ENCODE assay signal across 10 mouse cellular contexts in genomic region chr1:186116086-186116600, GRCm38 (mm10). TPM values are rescaled to one million over a fixed set of nuclear protein-coding genes. Genes with fewer than 3 reads are reported as not detected.
DNase-seq lines count a peak whose midpoint lies in the region; ATAC-seq and TF ChIP-seq lines count a peak whose summit lies in the region.
"Had no signal": no experiment of that assay in that cellular context is flagged by ENCODE, and none has a peak within 500 bp of the region (broad histone marks: within the 10 kb centered on the region; RNA-seq: fewer than 3 reads in every experiment).

No protein-coding gene starts in this region.

- H3K79me2 ChIP-seq in heart, adult 2 months (replicated peaks; ENCODE audit: control insufficient read depth, insufficient read depth, low read length): no peaks in the 10 kb centered on the region

- DNase-seq in heart, postnatal 0 days (ENCODE audit: low spot score): no peak
- DNase-seq in heart, adult 2 months: no peak
- DNase-seq in midbrain, postnatal 0 days (ENCODE audit: low spot score): no peak
- no peak for DNase-seq in right cerebral cortex, postnatal 14 days
- no peak for DNase-seq in spleen, postnatal 14 days (ENCODE audit: low spot score in 2 of 2)
- no peak for DNase-seq in adrenal gland, adult 8-10 months
- DNase-seq: thymus, postnatal 4 days had no signal

- no peak for TF ChIP-seq POLR2A in heart, adult 2 months (IDR thresholded peaks at IDR 0.05; ENCODE audit: insufficient read depth, low read depth, low read length)
- TF ChIP-seq POLR2A in bone marrow macrophage, adult 2 months (IDR thresholded peaks at IDR 0.05; ENCODE audit: borderline replicate concordance, low read depth, low read length): no peak

- H3K27me3 ChIP-seq in heart, postnatal 0 days (ENCODE audit: control insufficient read depth, insufficient read depth, low read length): no peaks in the 10 kb centered on the region
- no peaks in the 10 kb centered on the region for H3K27me3 ChIP-seq in heart, adult 2 months (ENCODE audit: control insufficient read depth, insufficient read depth, low read length)
- H3K27me3 ChIP-seq in hindbrain, embryonic 13.5 days: no peaks in the 10 kb centered on the region
- no peaks in the 10 kb centered on the region for H3K27me3 ChIP-seq in midbrain, postnatal 0 days (ENCODE audit: insufficient read depth, low read length)
- H3K27me3 ChIP-seq: Patski had no signal

- no peak for TF ChIP-seq CTCF in heart, postnatal 0 days (IDR thresholded peaks at IDR 0.05; ENCODE audit: low read depth)
- TF ChIP-seq CTCF in heart, adult 2 months (IDR thresholded peaks at IDR 0.05): no peak
- TF ChIP-seq CTCF in bone marrow macrophage, adult 2 months (IDR thresholded peaks at IDR 0.05; ENCODE audit: low read depth, low read length): no peak
- no peak for TF ChIP-seq CTCF in midbrain, postnatal 0 days (IDR thresholded peaks at IDR 0.05)

- H3K36me3 ChIP-seq in heart, postnatal 0 days (replicated peaks; ENCODE audit: control insufficient read depth, insufficient read depth, low read length): no peaks in the 10 kb centered on the region
- H3K36me3 ChIP-seq in heart, adult 2 months (ENCODE audit: control insufficient read depth, insufficient read depth, low read length): no peaks in the 10 kb centered on the region
- H3K36me3 ChIP-seq in hindbrain, embryonic 13.5 days: peaks cover 9% of the 10 kb centered on the region
- H3K36me3 ChIP-seq in midbrain, postnatal 0 days (ENCODE audit: insufficient read depth, low read length): peaks cover 5% of the 10 kb centered on the region; the same call in 1 of the 2 replicates

- no peak overlapping the region for H3K27ac ChIP-seq in heart, postnatal 0 days (ENCODE audit: low read depth)
- H3K27ac ChIP-seq in heart, adult 2 months: no peak overlapping the region
- H3K27ac ChIP-seq in bone marrow macrophage, adult 2 months (ENCODE audit: insufficient read depth, low read depth, low read length): no peak overlapping the region
- H3K27ac ChIP-seq in hindbrain, embryonic 13.5 days: no peak overlapping the region
- peak overlapping the region; percentile 96; the same call in 1 of the 2 replicates for H3K27ac ChIP-seq in midbrain, postnatal 0 days (ENCODE audit: low read depth, low read length)

- H3K9ac ChIP-seq in heart, postnatal 0 days (replicated peaks; ENCODE audit: low read depth, low read length): no peak overlapping the region
- no peak overlapping the region for H3K9ac ChIP-seq in heart, adult 2 months (ENCODE audit: low read depth, low read length)
- peak overlapping the region; percentile 92 for H3K9ac ChIP-seq in hindbrain, embryonic 13.5 days
- H3K9ac ChIP-seq in midbrain, postnatal 0 days (replicated peaks; ENCODE audit: low read length, poor library complexity, severe bottlenecking): 0 out of 2 replicates have a peak overlapping the region, but pooled peaks have one; percentile 90

- WGBS in heart, postnatal 0 days: 73% methylated on average over 7 of the region's 7 CpGs
- 64% methylated on average over 7 of the region's 7 CpGs for WGBS in heart, adult 2 months
- WGBS in hindbrain, embryonic 13.5 days: 72% methylated on average over 7 of the region's 7 CpGs
- WGBS in midbrain, postnatal 0 days: 50% methylated on average over 7 of the region's 7 CpGs

- H3K9me3 ChIP-seq in heart, postnatal 0 days (replicated peaks; ENCODE audit: control insufficient read depth, low read length): no peaks in the 10 kb centered on the region
- H3K9me3 ChIP-seq in hindbrain, embryonic 13.5 days: 0 out of 2 replicates have a peak, but pooled peaks cover 3% of the 10 kb centered on the region
- 0 out of 2 replicates have a peak, but pooled peaks cover 4% of the 10 kb centered on the region for H3K9me3 ChIP-seq in midbrain, postnatal 0 days (ENCODE audit: low read length)

- ATAC-seq in heart, postnatal 0 days (ENCODE audit: insufficient read depth, low read depth): no peak
- no peak for ATAC-seq in hindbrain, embryonic 13.5 days (ENCODE audit: low FRiP score)
- ATAC-seq in midbrain, postnatal 0 days (ENCODE audit: low FRiP score): no peak

- no peak for TF ChIP-seq EP300 in heart, postnatal 0 days (IDR thresholded peaks at IDR 0.05; ENCODE audit: low read depth)
- no peak for TF ChIP-seq EP300 in heart, adult 2 months (IDR thresholded peaks at IDR 0.05; ENCODE audit: insufficient read depth, low read depth, low read length)

- H3K4me1 ChIP-seq in heart, postnatal 0 days (ENCODE audit: control insufficient read depth, insufficient read depth): 0 out of 2 replicates have a peak, but pooled peaks cover 8% of the 10 kb centered on the region
- H3K4me1 ChIP-seq in heart, adult 2 months (ENCODE audit: control insufficient read depth, insufficient read depth, low read length): no peaks in the 10 kb centered on the region; the same call in 1 of the 2 replicates
- H3K4me1 ChIP-seq in bone marrow macrophage, adult 2 months (ENCODE audit: control insufficient read depth, insufficient read depth, low read length): 0 out of 2 replicates have a peak, but pooled peaks cover 3% of the 10 kb centered on the region
- H3K4me1 ChIP-seq in hindbrain, embryonic 13.5 days (replicated peaks): peaks cover 13% of the 10 kb centered on the region
- peaks cover 3% of the 10 kb centered on the region; the same call in 1 of the 2 replicates for H3K4me1 ChIP-seq in midbrain, postnatal 0 days (ENCODE audit: insufficient read depth, low read length)

- intact Hi-C loops in heart, adult 2 months (cut with DNase I): loop anchor here (10.0 kb wide), 2 partner anchors 459 to 589 kb away; partner anchors contain the start of gene Tgfb2

- H3K4me3 ChIP-seq in heart, postnatal 0 days (ENCODE audit: low read depth, low read length): peak overlapping the region; percentile 80; the same call in 1 of the 2 replicates
- H3K4me3 ChIP-seq in heart, adult 2 months: no peak overlapping the region
- peak overlapping the region; percentile 81 for H3K4me3 ChIP-seq in bone marrow macrophage, adult 2 months (ENCODE audit: insufficient read depth, low read length)
- peak overlapping the region; percentile 66 for H3K4me3 ChIP-seq in hindbrain, embryonic 13.5 days
- H3K4me3 ChIP-seq in midbrain, postnatal 0 days (ENCODE audit: low read depth, low read length): peak overlapping the region; percentile 67

- H3K4me2 ChIP-seq in heart, postnatal 0 days (ENCODE audit: low read depth, low read length): peak overlapping the region; percentile 86
- peak overlapping the region; percentile 76 for H3K4me2 ChIP-seq in hindbrain, embryonic 13.5 days
- peak overlapping the region; percentile 85 for H3K4me2 ChIP-seq in midbrain, postnatal 0 days (ENCODE audit: low read depth, low read length, poor library complexity, severe bottlenecking)

RNA-seq across cellular contexts. Expression of gene Lyplal1, which starts 1.0 kb away (rescaled TPM):
- total RNA-seq in heart, postnatal 0 days (2014; rRNA removed; ENCODE audit: low replicate concordance): 5.0 and 24.7 TPM in 2 replicates
- polyA plus RNA-seq in heart, postnatal 0 days (2015; fragmentation: Nextera tagmentation; extraction: Ambion mirVana): 6.8 and 7.7 TPM in 2 replicates
- 1 to 10 TPM; 1.9 to 2.6 TPM for total RNA-seq in heart, adult 2 months (2021)
- polyA plus RNA-seq in heart, adult 2 months (2012; rRNA removed): 1.3 and 2.8 TPM in 2 replicates
- 1.7 and 3.2 TPM in 2 replicates for polyA plus RNA-seq in bone marrow macrophage, adult 2 months (2012; ENCODE audit: insufficient read depth, insufficient read length, missing spikeins)
- 20.3 and 20.8 TPM in 2 replicates for polyA plus RNA-seq in hindbrain, embryonic 13.5 days (2015; fragmentation: Nextera tagmentation; extraction: Ambion mirVana)
- total RNA-seq in midbrain, postnatal 0 days (2014; rRNA removed): 11.3 and 15.5 TPM in 2 replicates
- polyA plus RNA-seq in midbrain, postnatal 0 days (2015; fragmentation: Nextera tagmentation; extraction: Ambion mirVana): 15.5 and 16.4 TPM in 2 replicates
- 10 to 100 TPM; 15.3 to 26.3 (median 20.2) TPM for total RNA-seq in adrenal gland, adult 8-10 months (2022)

Comparison
In these comparisons a context has a peak if more than half of its experiments do, and no peak if none do; other contexts are left out.
1. H3K9ac ChIP-seq: peak in hindbrain, embryonic 13.5 days (single experiment) and midbrain, postnatal 0 days (single experiment); none in heart, postnatal 0 days (single experiment) and heart, adult 2 months (single experiment).
2. Peak in every context shown above with its lines, with median percentiles within 50 percentile points of each other: H3K4me2 ChIP-seq.